Mouse (Mus musculus): Measurements from ENCODE around the gene Galnt12. TPM values are rescaled to one million over a fixed set of nuclear protein-coding genes. Genes with fewer than 3 reads are reported as not detected.
A peak's percentile ranks its signal among the peaks of the same experiment; 100 is the strongest.
"Not testable (repeated sequence)": the region's sequence is repeated elsewhere in the genome, so short reads cannot be mapped to it uniquely, and the experiment has no call there.

Gene Galnt12
- total and polyA plus RNA-seq, 3 experiments = 0.16 to 0.72 (median 0.27) TPM

GRCm38 (mm10) chr4:47050642-47051381 is 40.9 kb upstream of the Galnt12 start:
- intact Hi-C loops (cut with DNase I) = no loop called here
- 73% methylated on average over 10 of the region's 10 CpGs for WGBS
- no peak overlapping the region for H3K4me3 ChIP-seq
- H3K9ac ChIP-seq (ENCODE audit: low read depth, low read length) = no peak overlapping the region
- H3K27ac ChIP-seq = no peak overlapping the region
- H3K27me3 ChIP-seq (ENCODE audit: control insufficient read depth, insufficient read depth, low read length) = no peaks in the 10 kb centered on the region
- H3K79me2 ChIP-seq (replicated peaks; ENCODE audit: control insufficient read depth, insufficient read depth, low read length) = no peaks in the 10 kb centered on the region
- no peak for DNase-seq
- TF ChIP-seq POLR2A (IDR thresholded peaks at IDR 0.05; ENCODE audit: insufficient read depth, low read depth, low read length) (no peak), EP300 (IDR thresholded peaks at IDR 0.05; ENCODE audit: insufficient read depth, low read depth, low read length) (no peak), CTCF (IDR thresholded peaks at IDR 0.05) (no peak)
- no peaks in the 10 kb centered on the region for H3K4me1 ChIP-seq (ENCODE audit: control insufficient read depth, insufficient read depth, low read length)
- H3K36me3 ChIP-seq (ENCODE audit: control insufficient read depth, insufficient read depth, low read length) = no peaks in the 10 kb centered on the region

GRCm38 (mm10) chr4:47051905-47052304 is 39.8 kb upstream of the Galnt12 start:
- no peak overlapping the region for H3K27ac ChIP-seq
- intact Hi-C loops (cut with DNase I) = no loop called here
- no peak overlapping the region for H3K9ac ChIP-seq (ENCODE audit: low read depth, low read length)
- DNase-seq = no peak
- H3K27me3 ChIP-seq (ENCODE audit: control insufficient read depth, insufficient read depth, low read length) = no peaks in the 10 kb centered on the region
- no peak for TF ChIP-seq EP300 (IDR thresholded peaks at IDR 0.05; ENCODE audit: insufficient read depth, low read depth, low read length)
- no peaks in the 10 kb centered on the region for H3K36me3 ChIP-seq (ENCODE audit: control insufficient read depth, insufficient read depth, low read length)
- no peaks in the 10 kb centered on the region for H3K4me1 ChIP-seq (ENCODE audit: control insufficient read depth, insufficient read depth, low read length)
- no peaks in the 10 kb centered on the region for H3K79me2 ChIP-seq (replicated peaks; ENCODE audit: control insufficient read depth, insufficient read depth, low read length)
- no peak overlapping the region for H3K4me3 ChIP-seq
- 81% methylated on average over 9 of the region's 9 CpGs for WGBS

GRCm38 (mm10) chr4:47055170-47055569 is 36.5 kb upstream of the Galnt12 start:
- 99% methylated on average over 9 of the region's 9 CpGs for WGBS
- DNase-seq; H3K27me3 ChIP-seq (ENCODE audit: control insufficient read depth, insufficient read depth, low read length); H3K36me3 ChIP-seq (ENCODE audit: control insufficient read depth, insufficient read depth, low read length); H3K4me1 ChIP-seq (ENCODE audit: control insufficient read depth, insufficient read depth, low read length); H3K79me2 ChIP-seq (replicated peaks; ENCODE audit: control insufficient read depth, insufficient read depth, low read length); H3K27ac ChIP-seq; intact Hi-C loops (cut with DNase I); H3K9ac ChIP-seq (ENCODE audit: low read depth, low read length); H3K4me3 ChIP-seq: not testable (repeated sequence)

GRCm38 (mm10) chr4:47055570-47056080 is 36.1 kb upstream of the Galnt12 start:
- Histone ChIP-seq H3K36me3 (ENCODE audit: control insufficient read depth, insufficient read depth, low read length) (no peaks in the 10 kb centered on the region), H3K79me2 (replicated peaks; ENCODE audit: control insufficient read depth, insufficient read depth, low read length) (no peaks in the 10 kb centered on the region), H3K27ac (no peak overlapping the region), H3K27me3 (ENCODE audit: control insufficient read depth, insufficient read depth, low read length) (no peaks in the 10 kb centered on the region), H3K9ac (ENCODE audit: low read depth, low read length) (no peak overlapping the region), H3K4me3 (no peak overlapping the region), H3K4me1 (ENCODE audit: control insufficient read depth, insufficient read depth, low read length) (no peaks in the 10 kb centered on the region; the same call in 1 of the 2 replicates)
- 98% methylated on average over 6 of the region's 6 CpGs for WGBS
- TF ChIP-seq CTCF (IDR thresholded peaks at IDR 0.05) (no peak), POLR2A (IDR thresholded peaks at IDR 0.05; ENCODE audit: insufficient read depth, low read depth, low read length) (no peak), EP300 (IDR thresholded peaks at IDR 0.05; ENCODE audit: insufficient read depth, low read depth, low read length) (no peak)
- intact Hi-C loops (cut with DNase I) = loop anchor here (2.0 kb wide), 1 partner anchor 299 kb away; no protein-coding TSS in a partner anchor
- no peak for DNase-seq

GRCm38 (mm10) chr4:47056791-47057509 is 34.8 kb upstream of the Galnt12 start, which contains the start of gene Anks6:
TSS of gene Anks6 (minus strand) at chr4:47057427.
- Histone ChIP-seq H3K27me3 (ENCODE audit: control insufficient read depth, insufficient read depth, low read length) (no peaks in the 10 kb centered on the region), H3K79me2 (replicated peaks; ENCODE audit: control insufficient read depth, insufficient read depth, low read length) (no peaks in the 10 kb centered on the region), H3K27ac (peak within 1 kb of the TSS; percentile 73), H3K4me3 (peak within 1 kb of the TSS; percentile 73), H3K9ac (ENCODE audit: low read depth, low read length) (peak within 1 kb of the TSS; percentile 87), H3K4me1 (ENCODE audit: control insufficient read depth, insufficient read depth, low read length) (no peaks in the 10 kb centered on the region; the same call in 1 of the 2 replicates), H3K36me3 (ENCODE audit: control insufficient read depth, insufficient read depth, low read length) (no peaks in the 10 kb centered on the region)
- intact Hi-C loops (cut with DNase I) = loop anchor here (2.0 kb wide), 1 partner anchor 298 kb away; no protein-coding TSS in a partner anchor
- DNase-seq = peak; percentile 89 to 90
- peak; percentile 91 for TF ChIP-seq POLR2A (IDR thresholded peaks at IDR 0.05; ENCODE audit: insufficient read depth, low read depth, low read length)
- no peak for TF ChIP-seq CTCF (IDR thresholded peaks at IDR 0.05)
- WGBS = under 1% methylated on average over 81 of the region's 86 CpGs
